Comparison of ENCODE assay signal across 8 mouse cellular contexts in genomic region chrX:104482572-104483443, GRCm38 (mm10). TPM values are rescaled to one million over a fixed set of nuclear protein-coding genes. Genes with fewer than 3 reads are reported as not detected.
DNase-seq lines count a peak whose midpoint lies in the region; ATAC-seq and TF ChIP-seq lines count a peak whose summit lies in the region.

TSS of gene Uprt (plus strand) at chrX:104482818.

- H3K9ac ChIP-seq in embryonic facial prominence, embryonic 12.5 days = peak within 1 kb of the TSS; percentile 48
- peak within 1 kb of the TSS; percentile 54 for H3K9ac ChIP-seq in limb, embryonic 12.5 days (replicated peaks)
- H3K9ac ChIP-seq in midbrain, embryonic 14.5 days (replicated peaks; ENCODE audit: low read length) = peak within 1 kb of the TSS; percentile 53

- no peak for TF ChIP-seq CTCF in kidney, adult 2 months (conservative IDR thresholded peaks at IDR 0.05; ENCODE audit: insufficient read depth, insufficient read length, low read depth, low read length)

- DNase-seq in 3134 (ENCODE audit: extremely low read depth, insufficient read length, low spot score) = peak; percentile 84
- DNase-seq in adrenal gland, postnatal 36 days = peak; percentile 83 to 88
- peak; percentile 84 to 91 for DNase-seq in heart, adult 18-20 months
- DNase-seq in kidney, adult 2 months = peak; percentile 89
- peak; percentile 86 for DNase-seq in midbrain, embryonic 14.5 days
- peak; percentile 60 to 66 for DNase-seq in spleen, adult 18-20 months

- WGBS in embryonic facial prominence, embryonic 12.5 days = 24% methylated on average over 34 of the region's 34 CpGs
- WGBS in kidney, adult 2 months = under 1% methylated on average over 32 of the region's 34 CpGs
- WGBS in limb, embryonic 12.5 days = 20% methylated on average over 34 of the region's 34 CpGs
- 20% methylated on average over 34 of the region's 34 CpGs for WGBS in midbrain, embryonic 14.5 days

- TF ChIP-seq POLR2A in kidney, adult 2 months (IDR thresholded peaks at IDR 0.05; ENCODE audit: low read depth, low read length) = no peak

- no peaks in the 10 kb centered on the region for H3K9me3 ChIP-seq in embryonic facial prominence, embryonic 12.5 days
- H3K9me3 ChIP-seq in limb, embryonic 12.5 days = no peaks in the 10 kb centered on the region
- H3K9me3 ChIP-seq in midbrain, embryonic 14.5 days (ENCODE audit: control insufficient read depth, low read length) = no peaks in the 10 kb centered on the region

- no peak within 1 kb of the TSS for H3K27ac ChIP-seq in embryonic facial prominence, embryonic 12.5 days
- peak within 1 kb of the TSS; percentile 56 for H3K27ac ChIP-seq in kidney, adult 2 months (ENCODE audit: insufficient read depth, low read depth, low read length)
- H3K27ac ChIP-seq in limb, embryonic 12.5 days = peak within 1 kb of the TSS; percentile 59; the same call in 1 of the 2 replicates
- peak within 1 kb of the TSS; percentile 68 for H3K27ac ChIP-seq in midbrain, embryonic 14.5 days (replicated peaks; ENCODE audit: low read depth, low read length)

- H3K36me3 ChIP-seq in embryonic facial prominence, embryonic 12.5 days = no peaks in the 10 kb centered on the region
- no peaks in the 10 kb centered on the region for H3K36me3 ChIP-seq in kidney, adult 2 months (ENCODE audit: control insufficient read depth, insufficient read depth, low read length)
- no peaks in the 10 kb centered on the region for H3K36me3 ChIP-seq in limb, embryonic 12.5 days
- no peaks in the 10 kb centered on the region for H3K36me3 ChIP-seq in midbrain, embryonic 14.5 days (ENCODE audit: control insufficient read depth, insufficient read depth, low read length)

- peak; percentile 93 for ATAC-seq in embryonic facial prominence, embryonic 12.5 days (ENCODE audit: insufficient number of reproducible peaks, insufficient read depth, low FRiP score, low TSS enrichment)
- ATAC-seq in limb, embryonic 12.5 days (ENCODE audit: insufficient number of reproducible peaks, insufficient read depth, low FRiP score, low TSS enrichment, low read depth) = peak; percentile 82
- peak; percentile 97 for ATAC-seq in midbrain, embryonic 14.5 days (ENCODE audit: low FRiP score, low TSS enrichment)

- H3K4me3 ChIP-seq in embryonic facial prominence, embryonic 12.5 days = peak within 1 kb of the TSS; percentile 56
- peak within 1 kb of the TSS; percentile 68 for H3K4me3 ChIP-seq in kidney, adult 2 months (ENCODE audit: insufficient read depth, low read depth, low read length)
- peak within 1 kb of the TSS; percentile 51 for H3K4me3 ChIP-seq in limb, embryonic 12.5 days (replicated peaks)
- H3K4me3 ChIP-seq in midbrain, embryonic 14.5 days (replicated peaks; ENCODE audit: low read depth, low read length) = peak within 1 kb of the TSS; percentile 54

- peaks cover 12% of the 10 kb centered on the region; the same call in 1 of the 2 replicates for H3K27me3 ChIP-seq in embryonic facial prominence, embryonic 12.5 days
- H3K27me3 ChIP-seq in kidney, adult 2 months (replicated peaks; ENCODE audit: control insufficient read depth, insufficient read depth, low read length) = no peaks in the 10 kb centered on the region
- peaks cover 32% of the 10 kb centered on the region for H3K27me3 ChIP-seq in limb, embryonic 12.5 days
- H3K27me3 ChIP-seq in midbrain, embryonic 14.5 days (ENCODE audit: control insufficient read depth, insufficient read depth, low read length) = no peaks in the 10 kb centered on the region; the same call in 1 of the 2 replicates

- H3K4me1 ChIP-seq in embryonic facial prominence, embryonic 12.5 days = no peaks in the 10 kb centered on the region
- no peaks in the 10 kb centered on the region for H3K4me1 ChIP-seq in kidney, adult 2 months (ENCODE audit: control insufficient read depth, insufficient read depth, low read length)
- no peaks in the 10 kb centered on the region for H3K4me1 ChIP-seq in limb, embryonic 12.5 days (replicated peaks)
- H3K4me1 ChIP-seq in midbrain, embryonic 14.5 days (ENCODE audit: control insufficient read depth, insufficient read depth, low read length) = no peaks in the 10 kb centered on the region

- H3K4me2 ChIP-seq in embryonic facial prominence, embryonic 12.5 days (replicated peaks) = peak within 1 kb of the TSS; percentile 51
- peak within 1 kb of the TSS; percentile 55 for H3K4me2 ChIP-seq in limb, embryonic 12.5 days
- H3K4me2 ChIP-seq in midbrain, embryonic 14.5 days (ENCODE audit: low read length) = peak within 1 kb of the TSS; percentile 56

RNA-seq across cellular contexts. Expression of gene Uprt, which starts in this region (rescaled TPM):
- total RNA-seq in adrenal gland, postnatal 36 days (2021) = 10 to 100 TPM; 14.7 to 18.4 TPM
- 1.5 and 1.7 TPM in 2 replicates for polyA plus RNA-seq in embryonic facial prominence, embryonic 12.5 days (2016; fragmentation: Nextera tagmentation; extraction: Ambion mirVana)
- 10 to 100 TPM in 1 of 2 experiments, 1 to 10 TPM in 1; 9.6 to 10.1 TPM for total RNA-seq in heart, adult 18-20 months (2021)
- 2.6 and 3.2 TPM in 2 replicates for polyA plus RNA-seq in kidney, adult 2 months (2012; rRNA removed)
- 1.0 and 1.1 TPM in 2 replicates for polyA plus RNA-seq in limb, embryonic 12.5 days (2016; fragmentation: Nextera tagmentation; extraction: Ambion mirVana)
- polyA plus RNA-seq in midbrain, embryonic 14.5 days (2014; fragmentation: Nextera tagmentation; extraction: Ambion mirVana) = 2.6 and 2.8 TPM in 2 replicates
